Mouse (Mus musculus) megakaryocyte, embryonic 14.5 days (primary cell): ENCODE measurements at regions not wholly inside any gene's neighbourhood (a gene's known extent, or its start where the extent isn't known, plus 50 kb on each side); places are given as distances from the start of the nearest gene placed in this dataset.

ENCODE experiments used
- FLI1 ChIP-seq: IDR thresholded peaks from 2 replicates; pipeline ENCODE4 v1.6.1; 2012; ENCODE audit warnings: low read length, inconsistent platforms, mixed read lengths
- GATA1 ChIP-seq: IDR thresholded peaks from 3 replicates; pipeline ENCODE4 v1.6.1; 2012; ENCODE audit warnings: mixed read lengths, low read length, inconsistent platforms, borderline replicate concordance

- TF ChIP-seq GATA1 (no peak), FLI1 (no peak)
These were observed 182.8 kb downstream of the Gsdmc2 start for GRCm38 (mm10) chr15:63662183-63662582.
